Mouse (Mus musculus): Measurements from ENCODE around the gene Tbx19. TPM values are rescaled to one million over a fixed set of nuclear protein-coding genes. Genes with fewer than 3 reads are reported as not detected.
A peak's percentile ranks its signal among the peaks of the same experiment; 100 is the strongest.

Tbx19 gene
- polyA plus RNA-seq, 1 experiment from 2014 or later = not detected

DNA sequence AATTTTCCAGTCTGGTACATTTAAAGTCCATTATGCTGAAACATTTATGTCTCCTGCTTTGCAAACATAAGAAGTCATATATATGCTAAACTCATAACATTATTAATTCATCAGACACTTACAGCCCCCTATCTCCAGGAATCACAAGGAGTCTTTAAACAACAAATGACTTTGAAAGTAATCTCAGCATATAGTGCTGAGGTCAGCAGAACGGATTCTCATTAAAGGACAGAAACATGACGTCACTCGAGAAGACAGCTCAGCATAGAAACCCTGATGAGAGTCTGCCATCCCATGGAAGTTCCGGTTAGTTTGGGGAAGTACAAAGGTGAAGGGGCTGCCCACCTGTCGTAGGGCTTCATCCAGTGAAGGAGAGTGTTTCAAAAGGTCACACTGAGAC lies 31.0 kb downstream of the Tbx19 start:
- no peak for ATAC-seq
- H3K4me1 ChIP-seq (replicated peaks; ENCODE audit: control insufficient read depth, insufficient read depth, low read length) = no peaks in the 10 kb centered on the region
- no peak overlapping the region for H3K4me2 ChIP-seq (replicated peaks; ENCODE audit: low read depth)
- WGBS = 66% methylated on average over 5 of the region's 5 CpGs
- H3K9me3 ChIP-seq (ENCODE audit: control insufficient read depth) = no peaks in the 10 kb centered on the region
- no peak overlapping the region for H3K9ac ChIP-seq (ENCODE audit: low read depth, low read length)
- TF ChIP-seq CTCF (IDR thresholded peaks at IDR 0.05; ENCODE audit: low read depth) = no peak
- no peak overlapping the region for H3K4me3 ChIP-seq (ENCODE audit: low read depth, low read length)
- no peaks in the 10 kb centered on the region for H3K36me3 ChIP-seq (ENCODE audit: control insufficient read depth, insufficient read depth)
- H3K27me3 ChIP-seq (replicated peaks; ENCODE audit: control insufficient read depth, insufficient read depth, low read length) = no peaks in the 10 kb centered on the region
- H3K27ac ChIP-seq (ENCODE audit: low read depth, low read length) = no peak overlapping the region

DNA sequence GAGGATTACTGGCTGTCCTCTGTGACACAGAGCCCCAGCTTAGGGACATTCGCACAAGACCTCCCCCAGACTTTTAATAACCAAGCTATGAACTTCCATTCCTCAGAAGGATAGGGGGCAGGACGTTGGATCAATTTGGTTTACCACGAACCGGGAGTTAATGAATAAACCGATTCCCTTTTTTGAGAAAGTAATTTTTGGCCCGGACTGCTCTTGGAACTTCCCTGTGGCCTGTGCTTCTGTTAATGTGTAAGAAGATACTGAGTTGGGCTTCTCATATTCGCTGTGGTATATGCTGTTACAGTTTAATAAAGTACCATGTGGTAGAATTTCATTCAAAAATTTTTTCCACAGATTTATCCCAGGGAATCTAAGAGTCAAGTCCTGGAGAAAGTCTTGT lies 39.5 kb downstream of the Tbx19 start:
- Histone ChIP-seq H3K27me3 (replicated peaks; ENCODE audit: control insufficient read depth, insufficient read depth, low read length) (no peaks in the 10 kb centered on the region), H3K9me3 (ENCODE audit: control insufficient read depth) (no peaks in the 10 kb centered on the region), H3K4me2 (replicated peaks; ENCODE audit: low read depth) (no peak overlapping the region), H3K4me1 (replicated peaks; ENCODE audit: control insufficient read depth, insufficient read depth, low read length) (no peaks in the 10 kb centered on the region), H3K36me3 (ENCODE audit: control insufficient read depth, insufficient read depth) (no peaks in the 10 kb centered on the region), H3K9ac (ENCODE audit: low read depth, low read length) (no peak overlapping the region), H3K27ac (ENCODE audit: low read depth, low read length) (no peak overlapping the region), H3K4me3 (ENCODE audit: low read depth, low read length) (no peak overlapping the region)
- no peak for TF ChIP-seq CTCF (IDR thresholded peaks at IDR 0.05; ENCODE audit: low read depth)
- WGBS = 66% methylated on average over 7 of the region's 7 CpGs
- no peak for ATAC-seq

- Histone ChIP-seq H3K4me1 (replicated peaks; ENCODE audit: control insufficient read depth, insufficient read depth, low read length) (no peaks in the 10 kb centered on the region), H3K4me3 (ENCODE audit: low read depth, low read length) (no peak overlapping the region), H3K27me3 (replicated peaks; ENCODE audit: control insufficient read depth, insufficient read depth, low read length) (no peaks in the 10 kb centered on the region), H3K9ac (ENCODE audit: low read depth, low read length) (no peak overlapping the region), H3K4me2 (replicated peaks; ENCODE audit: low read depth) (no peak overlapping the region), H3K36me3 (ENCODE audit: control insufficient read depth, insufficient read depth) (no peaks in the 10 kb centered on the region), H3K9me3 (ENCODE audit: control insufficient read depth) (no peaks in the 10 kb centered on the region), H3K27ac (ENCODE audit: low read depth, low read length) (no peak overlapping the region)
- TF ChIP-seq CTCF (IDR thresholded peaks at IDR 0.05; ENCODE audit: low read depth) = peak; percentile 88
- WGBS = 19% methylated on average over 21 of the region's 21 CpGs
- no peak for ATAC-seq
Measured at GRCm38 (mm10) chr1:165120349-165120898, 40.1 kb downstream of the Tbx19 start.

- Histone ChIP-seq H3K27ac (ENCODE audit: low read depth, low read length) (no peak overlapping the region), H3K4me2 (replicated peaks; ENCODE audit: low read depth) (no peak overlapping the region), H3K27me3 (replicated peaks; ENCODE audit: control insufficient read depth, insufficient read depth, low read length) (no peaks in the 10 kb centered on the region), H3K36me3 (ENCODE audit: control insufficient read depth, insufficient read depth) (no peaks in the 10 kb centered on the region), H3K9ac (ENCODE audit: low read depth, low read length) (no peak overlapping the region), H3K9me3 (ENCODE audit: control insufficient read depth) (no peaks in the 10 kb centered on the region), H3K4me3 (ENCODE audit: low read depth, low read length) (no peak overlapping the region), H3K4me1 (replicated peaks; ENCODE audit: control insufficient read depth, insufficient read depth, low read length) (no peaks in the 10 kb centered on the region)
- WGBS = 31% methylated on average over 9 of the region's 9 CpGs
- no peak for ATAC-seq
- no peak for TF ChIP-seq CTCF (IDR thresholded peaks at IDR 0.05; ENCODE audit: low read depth)
Measured at GRCm38 (mm10) chr1:165119760-165120159, 40.8 kb downstream of the Tbx19 start.

- no peak overlapping the region for H3K9ac ChIP-seq (ENCODE audit: low read depth, low read length)
- no peak for ATAC-seq
- H3K36me3 ChIP-seq (ENCODE audit: control insufficient read depth, insufficient read depth) = no peaks in the 10 kb centered on the region
- no peaks in the 10 kb centered on the region for H3K27me3 ChIP-seq (replicated peaks; ENCODE audit: control insufficient read depth, insufficient read depth, low read length)
- no peak overlapping the region for H3K4me3 ChIP-seq (ENCODE audit: low read depth, low read length)
- H3K9me3 ChIP-seq (ENCODE audit: control insufficient read depth) = no peaks in the 10 kb centered on the region
- H3K27ac ChIP-seq (ENCODE audit: low read depth, low read length) = no peak overlapping the region
- no peaks in the 10 kb centered on the region for H3K4me1 ChIP-seq (replicated peaks; ENCODE audit: control insufficient read depth, insufficient read depth, low read length)
- TF ChIP-seq CTCF (IDR thresholded peaks at IDR 0.05; ENCODE audit: low read depth) = no peak
- H3K4me2 ChIP-seq (replicated peaks; ENCODE audit: low read depth) = no peak overlapping the region
- 75% methylated on average over 15 of the region's 15 CpGs for WGBS
Measured at GRCm38 (mm10) chr1:165119011-165119726, 41.4 kb downstream of the Tbx19 start.

DNA sequence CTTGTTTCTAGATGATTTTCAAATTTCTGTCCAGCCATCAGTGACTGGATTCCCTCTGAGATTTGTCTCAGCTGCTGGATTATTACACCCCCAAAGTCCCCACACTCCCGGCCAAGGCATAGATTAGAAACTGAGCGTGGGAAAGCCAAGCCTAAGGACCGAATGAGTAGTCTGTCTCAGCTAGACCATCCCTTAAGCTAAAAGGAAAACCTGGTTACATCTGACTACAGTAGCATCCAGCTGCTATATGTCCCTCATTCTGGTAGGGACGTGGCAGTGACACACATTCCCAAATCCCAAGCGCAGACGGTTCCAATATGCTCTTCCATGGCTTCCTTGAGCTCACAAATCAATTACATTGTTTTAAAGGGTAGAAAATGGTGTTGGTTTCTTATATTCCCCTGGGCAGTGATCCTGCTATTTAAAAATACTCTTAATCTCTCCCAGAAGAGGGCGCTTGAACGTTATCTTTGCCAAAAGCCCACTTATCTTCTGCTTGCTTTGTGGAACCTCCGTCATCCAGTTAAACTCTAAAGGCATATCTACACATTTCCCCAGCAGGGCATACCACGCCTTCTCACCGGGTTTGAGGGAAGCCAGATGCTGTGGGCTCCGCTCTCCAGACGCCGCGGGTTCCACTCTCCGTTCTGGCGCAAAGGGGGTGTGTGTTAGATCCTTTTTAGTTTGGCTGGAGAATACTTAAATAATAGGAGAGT lies 46.0 kb downstream of the Tbx19 start:
- no peaks in the 10 kb centered on the region for H3K4me1 ChIP-seq (replicated peaks; ENCODE audit: control insufficient read depth, insufficient read depth, low read length)
- H3K27ac ChIP-seq (ENCODE audit: low read depth, low read length) = no peak overlapping the region
- 33% methylated on average over 17 of the region's 17 CpGs for WGBS
- H3K27me3 ChIP-seq (replicated peaks; ENCODE audit: control insufficient read depth, insufficient read depth, low read length) = no peaks in the 10 kb centered on the region
- H3K4me3 ChIP-seq (ENCODE audit: low read depth, low read length) = no peak overlapping the region
- H3K9me3 ChIP-seq (ENCODE audit: control insufficient read depth) = no peaks in the 10 kb centered on the region
- H3K9ac ChIP-seq (ENCODE audit: low read depth, low read length) = no peak overlapping the region
- no peaks in the 10 kb centered on the region for H3K36me3 ChIP-seq (ENCODE audit: control insufficient read depth, insufficient read depth)
- H3K4me2 ChIP-seq (replicated peaks; ENCODE audit: low read depth) = peak overlapping the region; percentile 37; the same call in 1 of the 2 replicates
- no peak for ATAC-seq
- TF ChIP-seq CTCF (IDR thresholded peaks at IDR 0.05; ENCODE audit: low read depth) = peak; percentile 65
